Mouse (Mus musculus) CH12.LX (cell line): ENCODE results near the gene Gpx4.

Source experiments
- CHD2 ChIP-seq: IDR thresholded peaks from 2 replicates; pipeline ENCODE4 v1.6.1; 2011; ENCODE audit warnings: low read length, improper control_type of control experiment
- CTCF ChIP-seq, 2 experiments: IDR thresholded peaks in 1 of 2; conservative IDR thresholded peaks in 1 of 2; 2 replicates each; pipeline ENCODE4 v1.5.1; 2011 to 2012; ENCODE audit warnings: low read depth in 2 of 2, low read length in 2 of 2, improper control_type of control experiment in 1 of 2, inconsistent platforms in 1 of 2, mild to moderate bottlenecking in 1 of 2, moderate library complexity in 1 of 2
- MAFK ChIP-seq: IDR thresholded peaks from 2 replicates; pipeline ENCODE4 v1.6.1; 2011; ENCODE audit warnings: low read length, improper control_type of control experiment; ENCODE audit not compliant: insufficient replicate concordance
- USF1 ChIP-seq: IDR thresholded peaks from 2 replicates; pipeline ENCODE4 v1.6.1; 2014; ENCODE audit warnings: low read depth, mild to moderate bottlenecking, inconsistent platforms, low read length, improper control_type of control experiment
- USF2 ChIP-seq: conservative IDR thresholded peaks from 2 replicates; pipeline ENCODE4 v1.6.1; 2011; ENCODE audit warnings: low read depth, low read length, improper control_type of control experiment

DNA sequence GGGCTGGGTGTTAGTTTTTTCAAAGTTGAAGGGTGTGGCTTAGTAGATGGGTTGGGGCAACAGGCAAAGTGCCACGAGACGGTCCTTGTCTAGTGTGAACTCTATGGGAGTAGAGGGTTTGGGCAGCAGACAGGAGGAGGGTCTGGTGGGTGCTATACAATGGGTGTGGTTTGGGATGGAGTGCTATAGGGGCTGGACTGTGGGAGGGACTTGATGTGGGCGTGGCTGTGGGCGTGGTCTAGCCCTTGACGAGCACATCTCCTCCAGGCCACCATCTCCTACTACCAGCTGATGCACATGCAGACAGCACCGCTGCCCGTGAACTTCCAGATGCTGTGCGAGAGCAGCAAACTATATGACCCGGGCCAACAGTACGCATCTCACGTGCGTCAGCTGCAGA, 21.1 kb upstream of the Gpx4 start:
- no peak for TF ChIP-seq CHD2
- TF ChIP-seq CTCF (conservative IDR thresholded peaks at IDR 0.05 in 1 of 2, IDR thresholded peaks at IDR 0.05 in 1 of 2; ENCODE audit: low read depth in 2 of 2, low read length in 2 of 2): no peak
- no peak for TF ChIP-seq USF2
- TF ChIP-seq MAFK: no peak
- no peak for TF ChIP-seq USF1
